Mouse (Mus musculus): ENCODE data around the gene Dhx40. TPM values are rescaled to one million over a fixed set of nuclear protein-coding genes. Genes with fewer than 3 reads are reported as not detected.
"Not testable (repeated sequence)": the region's sequence is repeated elsewhere in the genome, so short reads cannot be mapped to it uniquely, and the experiment has no call there.

Gene Dhx40
- polyA plus RNA-seq, 1 experiment from 2014 or later, result 38.4 TPM

DNA sequence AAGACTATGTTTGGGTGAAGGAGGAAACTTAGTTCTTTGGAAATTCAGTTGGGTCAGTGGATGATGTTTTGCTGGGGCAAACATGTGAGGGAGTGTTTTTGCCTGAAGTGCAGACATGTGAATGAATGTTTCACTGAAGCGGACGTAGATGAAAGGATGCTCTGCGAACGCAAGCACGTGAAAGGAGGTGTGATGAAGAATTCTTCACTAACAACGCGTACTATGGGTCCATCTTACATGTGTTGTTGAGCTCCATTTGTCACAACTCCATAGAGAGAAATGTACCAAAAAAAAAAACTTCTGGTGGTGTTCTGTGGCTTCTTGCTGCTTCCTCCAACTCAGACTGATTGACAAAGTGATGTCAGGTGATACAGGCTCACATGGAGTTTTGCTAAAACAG lies 15.0 kb upstream of the Dhx40 start:
- no peak overlapping the region for H3K9ac ChIP-seq (replicated peaks; ENCODE audit: low read length)
- no peaks in the 10 kb centered on the region for H3K36me3 ChIP-seq (ENCODE audit: insufficient read depth, low read length)
- no peak for ATAC-seq (ENCODE audit: low FRiP score, low TSS enrichment)
- H3K27ac ChIP-seq (ENCODE audit: low read length), result no peak overlapping the region
- WGBS, result 88% methylated on average over 7 of the region's 7 CpGs
- no peaks in the 10 kb centered on the region for H3K27me3 ChIP-seq (ENCODE audit: insufficient read depth, low read length)
- H3K4me1 ChIP-seq (ENCODE audit: insufficient read depth, low read length), result no peaks in the 10 kb centered on the region
- no peak overlapping the region for H3K4me2 ChIP-seq (replicated peaks; ENCODE audit: low read depth, low read length)
- H3K4me3 ChIP-seq (ENCODE audit: low read length), result no peak overlapping the region
- H3K9me3 ChIP-seq (ENCODE audit: low read length), result no peaks in the 10 kb centered on the region

DNA sequence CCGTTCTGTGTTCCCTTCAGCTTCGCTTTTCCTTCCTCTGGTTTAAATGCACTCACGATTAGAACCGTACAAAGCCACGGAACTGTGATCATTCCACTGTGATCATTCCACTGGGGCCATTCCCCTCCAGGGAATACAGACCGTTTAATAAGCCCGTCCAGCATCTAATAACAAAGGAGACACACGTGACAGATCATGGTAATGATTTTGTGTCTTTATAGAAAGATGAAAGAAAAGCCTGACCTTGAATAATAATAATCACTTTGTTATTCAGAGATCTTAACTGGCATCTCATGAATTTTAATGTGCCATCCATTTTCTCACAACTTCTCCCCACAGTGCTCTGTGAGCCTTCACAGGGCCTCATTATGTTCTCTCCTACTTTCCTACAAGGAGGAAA lies 12.0 kb upstream of the Dhx40 start:
- WGBS, result 54% methylated on average over 8 of the region's 8 CpGs
- ATAC-seq (ENCODE audit: low FRiP score, low TSS enrichment), result no peak
- Histone ChIP-seq H3K9ac (replicated peaks; ENCODE audit: low read length) (no peak overlapping the region), H3K4me3 (ENCODE audit: low read length) (no peak overlapping the region), H3K4me1 (ENCODE audit: insufficient read depth, low read length) (no peaks in the 10 kb centered on the region), H3K4me2 (replicated peaks; ENCODE audit: low read depth, low read length) (no peak overlapping the region), H3K27me3 (ENCODE audit: insufficient read depth, low read length) (no peaks in the 10 kb centered on the region), H3K9me3 (ENCODE audit: low read length) (no peaks in the 10 kb centered on the region), H3K36me3 (ENCODE audit: insufficient read depth, low read length) (no peaks in the 10 kb centered on the region), H3K27ac (ENCODE audit: low read length) (peak overlapping the region; percentile 66)

DNA sequence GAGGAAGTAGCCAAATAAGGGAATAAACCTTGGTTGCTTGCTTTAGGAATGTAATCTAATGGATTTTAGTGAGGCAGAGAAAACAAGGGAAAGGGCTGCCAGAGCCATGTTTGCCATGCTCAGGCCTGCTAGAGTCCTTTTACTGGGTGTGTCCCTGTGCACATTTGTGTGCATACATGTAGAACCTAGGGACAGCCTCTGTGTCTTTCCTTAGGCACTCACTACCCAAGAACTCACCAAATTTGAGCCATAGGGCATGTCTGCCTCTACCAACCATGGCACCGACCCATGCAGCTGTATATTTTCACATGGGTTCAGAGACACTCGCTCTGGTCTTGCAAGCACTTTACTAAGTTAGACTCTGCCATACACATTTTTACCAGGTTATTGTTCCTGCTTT lies 11.4 kb upstream of the Dhx40 start:
- WGBS, result 80% methylated on average over 2 of the region's 2 CpGs
- H3K27ac ChIP-seq (ENCODE audit: low read length), result peak overlapping the region; percentile 66
- ATAC-seq (ENCODE audit: low FRiP score, low TSS enrichment), result no peak

DNA sequence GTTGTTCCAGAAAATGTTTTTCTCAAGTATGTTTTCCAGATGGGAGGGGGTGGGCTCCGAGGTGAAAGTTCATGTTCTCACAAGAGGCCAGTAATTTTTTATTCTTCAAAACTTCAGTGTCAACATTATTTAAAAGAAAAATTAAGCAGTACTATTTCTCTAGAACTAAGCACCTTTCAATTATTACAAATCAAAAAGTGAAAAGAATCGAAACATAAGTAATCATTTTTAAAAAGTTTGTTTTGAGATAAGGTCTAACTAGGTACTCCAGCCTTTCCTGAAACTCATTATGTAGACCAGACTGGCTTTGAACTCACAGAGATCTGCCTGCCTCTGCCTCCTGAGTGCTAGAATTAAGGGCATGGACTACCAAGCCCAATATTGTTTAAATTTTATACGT lies 8.7 kb upstream of the Dhx40 start:
- not testable (repeated sequence) for H3K9ac ChIP-seq (replicated peaks; ENCODE audit: low read length); H3K4me3 ChIP-seq (ENCODE audit: low read length); H3K27ac ChIP-seq (ENCODE audit: low read length); H3K27me3 ChIP-seq (ENCODE audit: insufficient read depth, low read length); H3K9me3 ChIP-seq (ENCODE audit: low read length); H3K4me1 ChIP-seq (ENCODE audit: insufficient read depth, low read length); H3K36me3 ChIP-seq (ENCODE audit: insufficient read depth, low read length); H3K4me2 ChIP-seq (replicated peaks; ENCODE audit: low read depth, low read length); ATAC-seq (ENCODE audit: low FRiP score, low TSS enrichment)
- WGBS, result 90% methylated on average over 3 of the region's 3 CpGs

More for the DNA sequence above, 11.4 kb upstream of the Dhx40 start:
- Histone ChIP-seq H3K4me1 (ENCODE audit: insufficient read depth, low read length) (no peaks in the 10 kb centered on the region), H3K4me2 (replicated peaks; ENCODE audit: low read depth, low read length) (no peak overlapping the region), H3K9ac (replicated peaks; ENCODE audit: low read length) (no peak overlapping the region), H3K36me3 (ENCODE audit: insufficient read depth, low read length) (no peaks in the 10 kb centered on the region), H3K9me3 (ENCODE audit: low read length) (no peaks in the 10 kb centered on the region), H3K4me3 (ENCODE audit: low read length) (no peak overlapping the region), H3K27me3 (ENCODE audit: insufficient read depth, low read length) (no peaks in the 10 kb centered on the region)

DNA sequence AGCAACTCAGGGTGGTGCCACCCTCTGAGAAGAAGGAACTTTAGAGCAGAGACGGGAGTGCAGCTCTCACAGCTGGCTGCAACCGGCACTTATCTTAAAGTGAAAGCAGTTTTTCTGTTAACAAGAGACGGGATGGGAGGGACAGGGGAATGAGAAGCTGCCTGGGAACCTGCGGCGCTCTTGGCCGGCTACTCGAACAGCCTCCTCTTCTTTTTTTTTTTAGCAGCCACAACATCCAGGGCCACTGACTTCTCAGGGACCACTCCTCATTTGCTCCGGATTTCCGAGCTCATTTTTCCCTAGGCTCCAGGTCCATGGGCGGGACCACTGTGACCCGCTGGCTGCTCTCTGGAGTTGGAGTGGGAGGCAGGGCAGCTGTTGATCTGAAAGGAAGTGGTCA lies 6.9 kb upstream of the Dhx40 start:
- not testable (repeated sequence) for H3K27ac ChIP-seq (ENCODE audit: low read length); H3K4me2 ChIP-seq (replicated peaks; ENCODE audit: low read depth, low read length); H3K4me1 ChIP-seq (ENCODE audit: insufficient read depth, low read length); H3K4me3 ChIP-seq (ENCODE audit: low read length); H3K36me3 ChIP-seq (ENCODE audit: insufficient read depth, low read length); H3K9me3 ChIP-seq (ENCODE audit: low read length); H3K9ac ChIP-seq (replicated peaks; ENCODE audit: low read length); H3K27me3 ChIP-seq (ENCODE audit: insufficient read depth, low read length); ATAC-seq (ENCODE audit: low FRiP score, low TSS enrichment)
- whole genome bisulfite sequencing, result 0% methylated on average over 4 of the region's 11 CpGs

DNA sequence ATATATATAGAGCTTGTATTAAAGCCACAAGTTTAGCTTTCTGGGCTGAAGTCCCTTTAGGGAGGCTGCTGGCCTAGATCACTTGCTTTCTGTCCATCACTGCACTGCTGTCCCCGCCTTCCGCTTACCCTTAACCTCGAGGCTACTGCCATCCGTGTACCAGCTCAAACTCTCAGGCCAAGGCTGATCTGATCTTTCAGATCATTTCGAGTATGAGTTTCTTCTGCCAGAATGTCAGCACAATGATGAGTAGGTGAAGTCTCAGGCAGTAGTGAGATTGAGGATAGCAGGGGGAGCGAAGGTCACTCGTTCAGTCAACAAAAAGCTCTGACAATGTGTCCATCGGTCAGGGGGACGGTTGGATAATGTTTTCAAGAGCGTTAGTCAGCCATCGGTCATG lies 5.7 kb upstream of the Dhx40 start:
- 64% methylated on average over 5 of the region's 11 CpGs for WGBS
- not testable (repeated sequence) for H3K36me3 ChIP-seq (ENCODE audit: insufficient read depth, low read length); ATAC-seq (ENCODE audit: low FRiP score, low TSS enrichment); H3K4me2 ChIP-seq (replicated peaks; ENCODE audit: low read depth, low read length); H3K27me3 ChIP-seq (ENCODE audit: insufficient read depth, low read length); H3K9me3 ChIP-seq (ENCODE audit: low read length); H3K4me1 ChIP-seq (ENCODE audit: insufficient read depth, low read length); H3K4me3 ChIP-seq (ENCODE audit: low read length); H3K9ac ChIP-seq (replicated peaks; ENCODE audit: low read length); H3K27ac ChIP-seq (ENCODE audit: low read length)

DNA sequence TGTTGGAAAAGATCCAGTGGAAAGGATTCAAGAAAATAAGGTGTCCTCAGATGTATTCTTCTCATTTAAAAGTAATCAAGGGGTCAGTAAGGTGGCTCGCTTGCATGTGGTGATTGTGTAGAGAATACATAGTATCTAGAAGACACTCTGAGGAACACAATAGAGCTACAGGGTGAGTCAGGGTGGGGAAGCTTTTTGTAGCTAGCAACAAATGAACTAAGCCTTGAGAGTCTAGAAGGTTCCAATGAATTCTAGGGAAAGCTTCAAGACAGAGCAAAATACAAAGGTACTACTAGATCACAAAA lies 3.7 kb upstream of the Dhx40 start:
- no peaks in the 10 kb centered on the region for H3K36me3 ChIP-seq (ENCODE audit: insufficient read depth, low read length)
- no peak overlapping the region for H3K9ac ChIP-seq (replicated peaks; ENCODE audit: low read length)
- H3K4me1 ChIP-seq (ENCODE audit: insufficient read depth, low read length), result peaks cover 3% of the 10 kb centered on the region; the same call in 1 of the 2 replicates
- no peak for ATAC-seq (ENCODE audit: low FRiP score, low TSS enrichment)
- no peaks in the 10 kb centered on the region for H3K9me3 ChIP-seq (ENCODE audit: low read length)
- H3K27me3 ChIP-seq (ENCODE audit: insufficient read depth, low read length), result no peaks in the 10 kb centered on the region; the same call in 1 of the 2 replicates
- H3K4me2 ChIP-seq (replicated peaks; ENCODE audit: low read depth, low read length), result no peak overlapping the region
- H3K4me3 ChIP-seq (ENCODE audit: low read length), result no peak overlapping the region
- H3K27ac ChIP-seq (ENCODE audit: low read length), result no peak overlapping the region
- 97% methylated on average over 1 of the region's 1 CpGs for WGBS

DNA sequence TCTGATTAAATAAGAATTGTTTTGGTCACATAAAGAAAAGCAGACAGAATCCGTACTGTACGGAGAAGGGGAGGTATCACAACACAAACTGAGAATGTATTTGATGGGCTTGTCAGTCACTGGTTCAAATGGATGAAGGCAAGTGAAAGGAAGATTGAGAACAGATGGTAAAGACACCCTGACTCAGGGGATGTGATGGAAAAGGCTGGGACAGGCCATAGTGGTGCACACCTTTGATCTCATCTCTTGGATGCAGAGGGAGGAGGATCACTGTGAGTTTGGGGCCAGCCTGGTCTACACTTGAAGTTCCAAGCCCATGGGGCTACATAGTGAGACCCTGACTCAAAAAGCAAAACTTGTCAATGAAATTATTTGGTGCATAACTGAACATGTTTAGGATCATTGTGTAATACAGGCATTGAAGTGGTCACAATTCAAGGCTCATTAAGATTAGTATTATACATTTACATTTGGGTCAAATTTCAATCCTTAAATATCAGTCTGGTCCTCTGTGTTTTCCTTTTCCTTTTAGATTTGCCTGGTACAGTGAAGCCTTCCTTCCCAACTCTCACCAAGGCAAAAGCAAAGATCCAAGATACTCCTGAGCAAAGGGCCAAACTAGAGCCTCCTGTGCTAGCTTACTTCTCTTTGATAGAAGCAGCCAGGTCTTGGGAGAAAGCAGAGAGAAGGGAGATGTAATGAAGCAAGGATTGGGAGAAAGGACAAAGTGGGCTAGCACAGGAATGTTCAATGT lies 3.2 kb upstream of the Dhx40 start:
- H3K4me2 ChIP-seq (replicated peaks; ENCODE audit: low read depth, low read length), result no peak overlapping the region
- 90% methylated on average over 2 of the region's 2 CpGs for WGBS
- no peak overlapping the region for H3K9ac ChIP-seq (replicated peaks; ENCODE audit: low read length)
- H3K27me3 ChIP-seq (ENCODE audit: insufficient read depth, low read length), result no peaks in the 10 kb centered on the region; the same call in 1 of the 2 replicates
- ATAC-seq (ENCODE audit: low FRiP score, low TSS enrichment), result no peak
- peaks cover 3% of the 10 kb centered on the region; the same call in 1 of the 2 replicates for H3K4me1 ChIP-seq (ENCODE audit: insufficient read depth, low read length)
- no peaks in the 10 kb centered on the region for H3K9me3 ChIP-seq (ENCODE audit: low read length)
- H3K27ac ChIP-seq (ENCODE audit: low read length), result no peak overlapping the region
- no peaks in the 10 kb centered on the region for H3K36me3 ChIP-seq (ENCODE audit: insufficient read depth, low read length)
- H3K4me3 ChIP-seq (ENCODE audit: low read length), result no peak overlapping the region

DNA sequence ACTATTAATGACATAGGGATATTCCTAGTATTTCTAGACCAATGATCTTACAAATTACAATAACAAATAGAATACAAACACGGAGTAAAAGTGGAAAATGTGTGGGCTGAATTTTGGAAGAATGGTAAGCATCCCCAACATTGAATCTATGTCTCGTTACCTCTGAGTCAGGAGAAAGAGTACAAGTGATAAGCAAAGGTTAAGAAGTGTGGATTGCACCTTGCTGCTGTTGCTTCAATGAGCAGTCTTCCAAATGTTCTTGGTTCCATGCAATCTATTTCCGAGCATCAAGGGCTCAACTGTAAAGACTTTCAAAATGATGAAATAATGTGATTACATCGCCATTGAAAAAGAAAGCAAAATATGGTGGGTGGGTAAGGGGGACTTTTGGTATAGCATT lies 2.3 kb upstream of the Dhx40 start:
- Histone ChIP-seq H3K27ac (ENCODE audit: low read length) (no peak overlapping the region), H3K4me2 (replicated peaks; ENCODE audit: low read depth, low read length) (no peak overlapping the region), H3K27me3 (ENCODE audit: insufficient read depth, low read length) (no peaks in the 10 kb centered on the region; the same call in 1 of the 2 replicates), H3K4me3 (ENCODE audit: low read length) (no peak overlapping the region), H3K36me3 (ENCODE audit: insufficient read depth, low read length) (no peaks in the 10 kb centered on the region), H3K9me3 (ENCODE audit: low read length) (no peaks in the 10 kb centered on the region), H3K4me1 (ENCODE audit: insufficient read depth, low read length) (peaks cover 3% of the 10 kb centered on the region; the same call in 1 of the 2 replicates), H3K9ac (replicated peaks; ENCODE audit: low read length) (no peak overlapping the region)
- ATAC-seq (ENCODE audit: low FRiP score, low TSS enrichment), result no peak
- WGBS, result 71% methylated on average over 4 of the region's 4 CpGs

DNA sequence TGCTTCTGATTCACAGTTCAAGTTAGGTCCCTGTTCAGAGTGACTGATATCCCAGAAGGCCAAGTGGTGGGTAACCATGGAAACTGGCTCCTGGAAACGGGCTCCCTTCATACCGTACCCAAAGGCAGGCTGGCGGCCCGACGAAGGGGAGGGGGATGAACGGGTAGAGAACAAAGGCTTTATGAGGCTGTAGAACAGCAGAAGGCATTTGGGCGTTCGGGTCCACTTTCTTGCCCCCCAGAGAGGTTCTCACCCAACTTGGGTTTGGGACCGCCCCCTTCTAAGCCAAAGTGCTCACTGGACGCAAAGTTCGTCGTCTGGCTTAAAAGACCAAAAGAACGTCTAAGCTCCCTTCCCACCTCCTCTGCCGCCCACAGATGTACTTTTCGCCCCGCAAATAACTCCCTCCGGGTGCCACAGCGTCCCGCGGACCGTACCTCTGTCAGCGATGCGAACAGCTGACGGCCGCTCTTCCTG lies 507 bp downstream of the Dhx40 start:
- Histone ChIP-seq H3K36me3 (ENCODE audit: insufficient read depth, low read length) (peaks cover 12% of the 10 kb centered on the region), H3K27ac (ENCODE audit: low read length) (peak overlapping the region; percentile 81), H3K27me3 (ENCODE audit: insufficient read depth, low read length) (no peaks in the 10 kb centered on the region; the same call in 1 of the 2 replicates), H3K9ac (replicated peaks; ENCODE audit: low read length) (peak overlapping the region; percentile 81), H3K4me3 (ENCODE audit: low read length) (peak overlapping the region; percentile 100), H3K4me2 (replicated peaks; ENCODE audit: low read depth, low read length) (peak overlapping the region; percentile 64), H3K4me1 (ENCODE audit: insufficient read depth, low read length) (peaks cover 3% of the 10 kb centered on the region; the same call in 1 of the 2 replicates), H3K9me3 (ENCODE audit: low read length) (no peaks in the 10 kb centered on the region)
- WGBS, result under 1% methylated on average over 25 of the region's 25 CpGs
- ATAC-seq (ENCODE audit: low FRiP score, low TSS enrichment), result peak; percentile 81
